Mouse (Mus musculus) left cerebral cortex, postnatal 36 days (tissue): Measurements from ENCODE around the gene Smg1. TPM values are rescaled to one million over a fixed set of nuclear protein-coding genes. Genes with fewer than 3 reads are reported as not detected.

Experiments used
- DNase-seq, 2 experiments: peaks; one replicate each; pipeline ENCODE4 v3.0.0; 2021 to 2022; ENCODE audit warnings: low spot score in 2 of 2, mixed read lengths in 1 of 2
- intact Hi-C: fragments of 180-260 bp; cut with DNase I; formaldehyde crosslinking; loops from one replicate; pipeline ENCODE4 v1.15.1; 2025
- total RNA-seq, 2 experiments: library from RNA; stranded (reverse); gene quantifications; 2 replicates each; pipeline ENCODE4 v1.2.3; 2021

Smg1 gene
- total RNA-seq, result 10 to 100 TPM; 58.7 to 88.1 TPM

- intact Hi-C loops, result no loop called here
Measured at GRCm38 (mm10) chr7:118243453-118244385, at the start of gene Smg1. Smg1 (minus strand) TSS chr7:118243670.

GRCm38 (mm10) chr7:118283186-118283585 is 39.7 kb upstream of the Smg1 start:
- DNase-seq, result no peak
- intact Hi-C loops, result no loop called here

More at GRCm38 (mm10) chr7:118243453-118244385, at the start of gene Smg1:
- peak; percentile 97 for DNase-seq

GRCm38 (mm10) chr7:118282543-118282942 is 39.1 kb upstream of the Smg1 start:
- intact Hi-C loops, result no loop called here
- DNase-seq, result no peak

GRCm38 (mm10) chr7:118279521-118279920 is 36.1 kb upstream of the Smg1 start:
- DNase-seq, result no peak
- intact Hi-C loops, result no loop called here

- intact Hi-C loops, result no loop called here
- no peak for DNase-seq
Measured at GRCm38 (mm10) chr7:118277335-118277910, 34.0 kb upstream of the Smg1 start.

GRCm38 (mm10) chr7:118276684-118277334 is 33.3 kb upstream of the Smg1 start:
- intact Hi-C loops, result no loop called here
- DNase-seq, result no peak

- no peak for DNase-seq
- intact Hi-C loops, result no loop called here
Measured at GRCm38 (mm10) chr7:118275265-118275664, 31.8 kb upstream of the Smg1 start.

GRCm38 (mm10) chr7:118274851-118275250 is 31.4 kb upstream of the Smg1 start:
- intact Hi-C loops, result no loop called here

GRCm38 (mm10) chr7:118274169-118274568 is 30.7 kb upstream of the Smg1 start:
- intact Hi-C loops, result no loop called here
- DNase-seq, result no peak

More at GRCm38 (mm10) chr7:118274851-118275250, 31.4 kb upstream of the Smg1 start:
- no peak for DNase-seq

GRCm38 (mm10) chr7:118266099-118266498 is 22.6 kb upstream of the Smg1 start:
- no peak for DNase-seq
- intact Hi-C loops, result loop anchor here (10.0 kb wide), 1 partner anchor 361 kb away; no protein-coding TSS in a partner anchor

GRCm38 (mm10) chr7:118263606-118264005 is 20.1 kb upstream of the Smg1 start:
- intact Hi-C loops, result loop anchor here (10.0 kb wide), 1 partner anchor 359 kb away; no protein-coding TSS in a partner anchor
- DNase-seq, result no peak

- no peak for DNase-seq
- intact Hi-C loops, result loop anchor here (10.0 kb wide), 1 partner anchor 358 kb away; no protein-coding TSS in a partner anchor
Measured at GRCm38 (mm10) chr7:118262409-118262808, 18.9 kb upstream of the Smg1 start.

GRCm38 (mm10) chr7:118259676-118260305 is 16.3 kb upstream of the Smg1 start:
- intact Hi-C loops, result loop anchor here (10.0 kb wide), 1 partner anchor 355 kb away; no protein-coding TSS in a partner anchor
- no peak for DNase-seq

GRCm38 (mm10) chr7:118258451-118258850 is 15.0 kb upstream of the Smg1 start:
- DNase-seq, result no peak
- intact Hi-C loops, result no loop called here

- intact Hi-C loops, result no loop called here
Measured at GRCm38 (mm10) chr7:118256740-118257139, 13.3 kb upstream of the Smg1 start.

GRCm38 (mm10) chr7:118254460-118254859 is 11.0 kb upstream of the Smg1 start:
- DNase-seq, result peak; percentile 15
- intact Hi-C loops, result no loop called here

More at GRCm38 (mm10) chr7:118256740-118257139, 13.3 kb upstream of the Smg1 start:
- DNase-seq, result no peak

GRCm38 (mm10) chr7:118254015-118254414 is 10.5 kb upstream of the Smg1 start:
- no peak for DNase-seq
- intact Hi-C loops, result no loop called here

- intact Hi-C loops, result no loop called here
- DNase-seq, result no peak
Measured at GRCm38 (mm10) chr7:118252979-118253378, 9.5 kb upstream of the Smg1 start.

- peak in 1 of 2 experiments; percentile 5 for DNase-seq
- intact Hi-C loops, result no loop called here
Measured at GRCm38 (mm10) chr7:118252349-118252748, 8.9 kb upstream of the Smg1 start.
